Mouse (Mus musculus) E14TG2a.4 (cell line): ENCODE data around the gene Scube1.

Experiments used
- H3K27me3 ChIP-seq: 2 replicates; pipeline ENCODE4 v1.6.1; 2014; ENCODE audit warnings: low read length, control low read depth; ENCODE audit not compliant: insufficient read depth
- H3K36me3 ChIP-seq: 2 replicates; pipeline ENCODE4 v1.6.1; 2014; ENCODE audit warnings: low read length, control low read depth; ENCODE audit not compliant: insufficient read depth
- H3K4me1 ChIP-seq: replicated peaks from 2 replicates; pipeline ENCODE4 v1.6.1; 2014; ENCODE audit warnings: low read depth, low read length, control low read depth
- H3K4me3 ChIP-seq: replicated peaks from 2 replicates; pipeline ENCODE4 v1.5.1; 2014; ENCODE audit warnings: mild to moderate bottlenecking, low read length
- H3K9me3 ChIP-seq: 2 replicates; pipeline ENCODE4 v1.6.1; 2014; ENCODE audit warnings: low read length, control low read depth
- CTCF ChIP-seq: conservative IDR thresholded peaks from 2 replicates; pipeline ENCODE4 v1.5.1; 2014; ENCODE audit warnings: low read length
- NANOG ChIP-seq: IDR thresholded peaks from 2 replicates; pipeline ENCODE4 v1.6.1; 2014; ENCODE audit warnings: borderline replicate concordance, low read length, mixed read lengths
- POU5F1 ChIP-seq: IDR thresholded peaks from 2 replicates; pipeline ENCODE4 v1.6.1; 2014; ENCODE audit warnings: low read length, borderline replicate concordance

Gene Scube1

DNA sequence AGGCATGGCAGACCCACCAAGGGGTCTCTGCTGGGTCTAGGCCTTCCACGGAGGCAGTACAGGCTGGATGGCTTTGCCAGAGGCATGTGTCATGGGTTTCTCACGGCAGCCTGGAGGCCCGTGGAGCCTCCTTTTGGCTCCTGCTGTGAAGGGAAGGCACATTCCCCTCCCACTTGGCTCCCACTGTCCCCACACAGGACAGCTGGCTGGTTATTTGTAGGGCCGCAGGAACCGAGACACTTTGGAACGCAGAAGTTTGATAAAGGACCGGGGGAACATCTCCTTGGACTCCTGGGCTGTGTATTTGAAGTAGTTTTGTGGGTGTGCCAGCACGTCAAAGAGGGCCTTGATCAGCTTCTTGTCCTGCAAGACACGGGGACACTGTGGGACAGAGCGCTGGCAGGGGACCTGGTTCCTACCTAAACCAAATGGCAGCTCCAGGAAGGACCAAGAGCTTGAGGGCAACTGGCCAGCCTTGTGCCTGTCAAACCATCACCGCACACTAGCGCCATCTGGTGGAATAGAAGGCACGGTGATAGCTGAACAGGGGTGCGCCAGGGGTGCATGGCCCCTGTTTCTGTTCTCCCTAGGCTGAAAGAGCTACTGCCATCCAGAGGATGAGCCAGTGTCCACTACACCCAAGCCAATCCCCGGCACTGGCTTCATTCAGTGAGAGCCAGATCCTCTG lies 117.6 kb downstream of the Scube1 start:
- Histone ChIP-seq H3K36me3 (no peaks in the 10 kb centered on the region), H3K27me3 (peaks cover 8% of the 10 kb centered on the region; the same call in 1 of the 2 replicates), H3K4me3 (no peak overlapping the region), H3K4me1 (peaks cover 7% of the 10 kb centered on the region; the same call in 1 of the 2 replicates), H3K9me3 (no peaks in the 10 kb centered on the region)
- TF ChIP-seq CTCF (peak; percentile 79), NANOG (no peak)

DNA sequence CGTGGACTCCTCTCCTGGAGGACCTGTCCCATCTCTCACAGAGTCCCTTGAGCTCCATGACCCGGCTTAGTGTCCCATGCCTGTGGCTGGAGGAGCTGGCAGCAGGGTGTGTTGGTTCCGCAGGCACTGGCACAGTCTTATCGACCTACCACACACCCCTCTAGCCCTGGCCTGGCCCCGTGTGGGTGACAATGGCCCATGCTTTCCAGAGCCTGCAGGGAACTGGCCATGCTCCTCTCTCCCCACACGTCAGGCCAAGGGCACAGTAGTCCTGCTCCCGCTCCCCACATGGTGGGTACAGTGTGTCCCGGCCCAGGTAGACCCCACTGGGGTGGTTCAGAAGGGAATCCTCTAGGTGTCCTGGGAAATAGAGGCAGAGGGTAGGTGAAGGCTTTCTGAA lies 118.1 kb downstream of the Scube1 start:
- H3K4me1 ChIP-seq = peaks cover 7% of the 10 kb centered on the region; the same call in 1 of the 2 replicates
- no peaks in the 10 kb centered on the region for H3K36me3 ChIP-seq
- H3K4me3 ChIP-seq = no peak overlapping the region
- H3K9me3 ChIP-seq = no peaks in the 10 kb centered on the region
- peaks cover 5% of the 10 kb centered on the region; the same call in 1 of the 2 replicates for H3K27me3 ChIP-seq
- TF ChIP-seq CTCF = no peak
- no peak for TF ChIP-seq POU5F1
- no peak for TF ChIP-seq NANOG

DNA sequence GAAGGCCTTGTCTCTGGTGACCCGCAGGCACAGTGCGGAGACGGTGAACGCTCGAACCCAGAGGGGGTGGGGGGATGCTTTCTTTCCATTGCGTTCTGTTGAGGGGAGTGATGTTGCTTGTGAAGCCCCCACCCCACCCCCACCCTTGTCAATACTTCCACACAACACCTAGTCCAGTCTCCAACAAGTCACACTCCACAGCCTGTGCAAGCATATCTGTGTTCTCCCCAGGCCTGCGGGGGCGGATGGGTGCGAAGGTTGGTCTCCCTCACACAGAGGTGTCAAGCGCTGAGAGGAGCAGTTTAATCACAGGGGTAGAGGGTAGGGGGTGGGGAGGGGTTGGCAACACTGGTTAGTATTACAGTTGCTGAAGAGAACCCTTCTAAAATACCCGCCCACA lies 118.6 kb downstream of the Scube1 start:
- TF ChIP-seq CTCF (no peak), NANOG (no peak), POU5F1 (no peak)
- Histone ChIP-seq H3K9me3 (no peaks in the 10 kb centered on the region), H3K27me3 (peaks cover 5% of the 10 kb centered on the region; the same call in 1 of the 2 replicates), H3K4me3 (no peak overlapping the region), H3K4me1 (peaks cover 7% of the 10 kb centered on the region; the same call in 1 of the 2 replicates), H3K36me3 (no peaks in the 10 kb centered on the region)

DNA sequence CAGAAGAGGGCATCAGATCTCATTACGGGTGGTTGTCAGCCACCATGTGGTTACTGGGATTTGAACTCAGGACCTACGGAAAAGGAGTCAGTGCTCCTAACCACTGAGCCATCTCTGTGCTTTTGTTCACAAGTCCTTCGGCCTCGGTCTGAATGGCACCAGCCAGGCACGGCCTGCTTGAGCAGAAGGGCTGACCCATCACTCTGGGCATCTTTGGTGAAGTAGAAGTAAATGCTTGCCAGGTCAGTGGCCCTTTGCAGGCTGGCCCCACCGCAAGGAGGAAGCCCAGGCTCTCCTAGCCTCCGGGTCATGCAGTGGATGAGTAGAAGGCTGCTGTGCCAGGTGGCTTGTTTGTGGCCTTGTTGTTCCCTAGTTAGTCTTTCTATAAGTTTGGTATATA lies 121.4 kb downstream of the Scube1 start:
- peaks cover 5% of the 10 kb centered on the region; the same call in 1 of the 2 replicates for H3K27me3 ChIP-seq
- H3K4me1 ChIP-seq = peaks cover 7% of the 10 kb centered on the region; the same call in 1 of the 2 replicates
- H3K4me3 ChIP-seq = no peak overlapping the region
- no peaks in the 10 kb centered on the region for H3K9me3 ChIP-seq
- no peaks in the 10 kb centered on the region for H3K36me3 ChIP-seq
- TF ChIP-seq CTCF = no peak
- no peak for TF ChIP-seq POU5F1
- no peak for TF ChIP-seq NANOG

DNA sequence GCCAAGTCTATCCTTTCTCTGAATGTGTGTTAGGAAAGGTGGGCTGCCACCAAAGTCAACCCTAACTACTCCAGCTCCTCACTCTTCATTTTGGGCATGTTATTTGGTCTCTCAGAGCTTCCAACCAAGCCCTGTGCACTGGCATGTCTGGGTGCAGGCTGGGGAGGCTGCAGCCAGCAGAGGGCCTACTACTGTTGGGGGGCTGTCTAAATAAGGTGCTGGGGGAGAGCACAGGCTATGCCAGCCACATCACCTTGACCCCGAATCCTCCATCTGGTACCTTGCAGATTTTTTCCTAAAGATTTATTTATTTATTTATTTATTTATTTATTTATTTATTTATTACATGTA lies 121.8 kb downstream of the Scube1 start:
- H3K27me3 ChIP-seq = peaks cover 3% of the 10 kb centered on the region; the same call in 1 of the 2 replicates
- H3K36me3 ChIP-seq = no peaks in the 10 kb centered on the region
- TF ChIP-seq CTCF (no peak), NANOG (no peak), POU5F1 (no peak)
- H3K4me1 ChIP-seq = peaks cover 7% of the 10 kb centered on the region; the same call in 1 of the 2 replicates
- no peak overlapping the region for H3K4me3 ChIP-seq
- no peaks in the 10 kb centered on the region for H3K9me3 ChIP-seq

DNA sequence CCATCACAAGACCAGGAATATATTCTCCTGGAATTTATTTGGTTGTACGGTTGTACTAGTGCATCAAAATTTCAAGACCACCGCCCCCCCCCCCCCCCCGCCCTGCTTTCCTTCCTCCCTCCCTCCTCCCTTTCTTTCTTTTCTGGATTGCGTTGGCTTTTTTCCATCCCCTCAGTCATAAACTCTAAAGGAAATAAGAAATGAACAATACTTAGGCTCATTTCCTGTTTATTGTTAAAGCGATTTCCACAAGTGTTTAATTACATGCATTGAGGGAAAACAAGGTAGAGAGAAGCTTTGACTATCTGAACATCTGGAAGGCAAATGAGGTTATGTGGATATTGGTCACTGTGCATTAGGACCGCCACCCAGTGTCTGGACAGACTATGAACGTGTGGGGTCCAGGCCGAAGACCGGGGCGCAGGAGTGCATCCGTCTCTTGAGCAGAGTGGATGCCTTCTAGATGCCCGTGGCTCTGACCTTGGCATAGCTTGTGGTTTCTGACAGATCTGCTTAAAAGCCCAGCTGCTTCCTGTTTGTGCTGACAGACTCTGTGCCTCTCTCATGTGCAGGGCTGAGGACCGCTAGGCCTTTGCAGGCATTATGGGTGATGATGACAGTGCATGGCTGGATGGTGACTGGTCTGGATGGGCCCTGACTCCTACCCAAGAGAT lies 122.3 kb downstream of the Scube1 start:
- TF ChIP-seq POU5F1 (no peak), NANOG (no peak), CTCF (no peak)
- Histone ChIP-seq H3K36me3 (no peaks in the 10 kb centered on the region), H3K27me3 (no peaks in the 10 kb centered on the region; the same call in 1 of the 2 replicates), H3K9me3 (no peaks in the 10 kb centered on the region), H3K4me1 (peaks cover 7% of the 10 kb centered on the region; the same call in 1 of the 2 replicates), H3K4me3 (no peak overlapping the region)

DNA sequence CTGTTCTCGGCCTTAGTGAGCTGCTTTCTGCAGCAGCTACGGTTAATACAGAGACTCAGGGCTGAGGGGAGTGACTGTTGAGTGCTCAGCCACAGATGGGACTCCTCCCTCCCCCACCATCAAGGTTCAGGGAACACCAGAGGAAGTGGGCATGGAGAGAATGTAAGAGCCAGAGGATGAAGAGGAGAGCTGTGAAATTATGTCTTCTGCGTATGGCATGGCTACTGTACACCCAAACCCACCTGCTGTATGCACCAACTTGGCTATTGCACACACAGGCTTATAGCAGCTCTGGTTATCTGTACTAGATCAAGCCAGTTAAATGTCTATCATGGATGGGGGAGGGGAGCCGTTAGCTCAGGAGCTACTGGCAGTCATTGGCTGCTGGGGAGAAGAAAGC lies 123.6 kb downstream of the Scube1 start:
- H3K27me3 ChIP-seq = no peaks in the 10 kb centered on the region
- H3K4me3 ChIP-seq = no peak overlapping the region
- no peaks in the 10 kb centered on the region for H3K36me3 ChIP-seq
- H3K9me3 ChIP-seq = no peaks in the 10 kb centered on the region
- H3K4me1 ChIP-seq = no peaks in the 10 kb centered on the region
- TF ChIP-seq CTCF (no peak), NANOG (no peak), POU5F1 (no peak)

DNA sequence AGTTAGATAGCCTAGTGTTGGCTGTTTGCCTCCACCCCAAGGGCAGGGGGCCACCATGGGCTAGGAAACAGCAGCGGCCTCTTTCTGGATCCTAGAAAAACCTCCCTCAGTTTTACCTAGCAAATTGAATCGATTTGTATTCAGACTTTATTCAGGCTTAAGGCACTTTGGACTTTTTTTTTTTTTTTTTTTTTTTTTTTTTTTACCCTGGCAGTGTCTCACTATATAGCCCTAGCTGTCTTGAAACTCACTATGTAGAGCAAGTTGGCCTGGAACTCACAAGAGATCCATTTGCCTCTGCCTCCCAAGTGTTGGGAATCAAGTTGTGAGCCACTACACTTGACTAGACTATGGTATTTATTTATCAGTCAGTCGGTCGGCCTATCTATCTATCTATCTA lies 128.0 kb downstream of the Scube1 start:
- Histone ChIP-seq H3K9me3 (no peaks in the 10 kb centered on the region), H3K27me3 (no peaks in the 10 kb centered on the region), H3K4me1 (peaks cover 29% of the 10 kb centered on the region), H3K36me3 (peaks cover 16% of the 10 kb centered on the region), H3K4me3 (no peak overlapping the region)
- no peak for TF ChIP-seq POU5F1
- TF ChIP-seq CTCF = no peak
- TF ChIP-seq NANOG = no peak

DNA sequence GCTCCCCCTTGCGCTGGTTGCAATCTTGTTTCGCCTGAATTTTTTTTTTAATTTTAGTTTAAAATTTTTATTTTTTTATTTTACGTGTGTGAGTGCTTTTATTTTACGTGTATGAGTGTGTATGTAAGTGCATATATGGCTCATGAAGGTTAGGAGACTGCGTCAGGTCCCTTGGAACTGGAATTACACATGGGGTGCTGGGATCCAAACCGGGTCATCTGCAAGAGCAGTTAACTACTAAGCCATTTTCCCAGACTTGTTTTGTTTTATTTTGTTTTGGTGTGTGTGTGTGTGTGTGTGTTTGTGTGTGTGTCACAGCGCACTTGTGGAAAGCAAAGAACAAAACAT lies 129.5 kb downstream of the Scube1 start:
- no peaks in the 10 kb centered on the region for H3K9me3 ChIP-seq
- peaks cover 31% of the 10 kb centered on the region for H3K36me3 ChIP-seq
- no peaks in the 10 kb centered on the region for H3K27me3 ChIP-seq
- H3K4me1 ChIP-seq = peaks cover 36% of the 10 kb centered on the region
- peak overlapping the region; percentile 90 for H3K4me3 ChIP-seq
- TF ChIP-seq POU5F1 = no peak
- TF ChIP-seq NANOG = no peak
